Mouse (Mus musculus) lung, adult 2 months (tissue): ENCODE measurements around the gene Olfr1428. TPM values are rescaled to one million over a fixed set of nuclear protein-coding genes. Genes with fewer than 3 reads are reported as not detected.

Experiments
- polyA plus RNA-seq: library from polyadenylated mRNA; depleted of rRNA; stranded (reverse); fragments of >200 nt; gene quantifications from 2 replicates; pipeline ENCODE4 v1.2.3, GENCODE M21; 2012; rRNA removed

Gene Olfr1428
- polyA plus RNA-seq, 1 experiment: not detected

Other genes with a start within 250 kb of the Olfr1428 start
- not detected in 2 replicates for gene Olfr1419, start 240.8 kb downstream of the Olfr1428 start, polyA plus RNA-seq
- not detected in 2 replicates for gene Olfr1420, start 229.3 kb downstream of the Olfr1428 start, polyA plus RNA-seq
- 12.6 and 15.9 TPM in 2 replicates for gene Patl1, start 203.5 kb downstream of the Olfr1428 start, polyA plus RNA-seq
- gene Osbp, start 150.0 kb downstream of the Olfr1428 start, polyA plus RNA-seq: 14.0 and 23.4 TPM in 2 replicates
- gene Olfr1423, start 74.6 kb downstream of the Olfr1428 start, polyA plus RNA-seq: not detected in 2 replicates
- gene Olfr1424, start 53.2 kb downstream of the Olfr1428 start, polyA plus RNA-seq: not detected in 2 replicates
- not detected in 2 replicates for gene Olfr1425, start 38.2 kb downstream of the Olfr1428 start, polyA plus RNA-seq
- not detected in 2 replicates for gene Olfr1426, start 23.9 kb downstream of the Olfr1428 start, polyA plus RNA-seq
- gene Olfr1427, start 12.6 kb downstream of the Olfr1428 start, polyA plus RNA-seq: not detected in 2 replicates
- gene Olfr76, start 7.3 kb upstream of the Olfr1428 start, polyA plus RNA-seq: not detected in 2 replicates
- not detected in 2 replicates for gene Olfr1555-ps1, start 54.2 kb upstream of the Olfr1428 start, polyA plus RNA-seq
- not detected in 2 replicates for gene Olfr1431, start 84.7 kb upstream of the Olfr1428 start, polyA plus RNA-seq
- not detected in 2 replicates for gene Olfr1432, start 116.7 kb upstream of the Olfr1428 start, polyA plus RNA-seq
- gene Olfr262, start 125.8 kb upstream of the Olfr1428 start, polyA plus RNA-seq: not detected in 2 replicates
- not detected in 2 replicates for gene Olfr235, start 145.1 kb upstream of the Olfr1428 start, polyA plus RNA-seq
- not detected in 2 replicates for gene Olfr1434, start 164.0 kb upstream of the Olfr1428 start, polyA plus RNA-seq
- gene Olfr1436, start 183.2 kb upstream of the Olfr1428 start, polyA plus RNA-seq: not detected in 2 replicates
- gene Olfr1437, start 209.2 kb upstream of the Olfr1428 start, polyA plus RNA-seq: not detected in 2 replicates
- gene Olfr1438-ps1, start 220.0 kb upstream of the Olfr1428 start, polyA plus RNA-seq: not detected in 2 replicates